Mouse (Mus musculus) embryonic facial prominence, embryonic 15.5 days (tissue): ENCODE measurements around the gene Ppp3ca. TPM values are rescaled to one million over a fixed set of nuclear protein-coding genes. Genes with fewer than 3 reads are reported as not detected.

Source experiments
- ATAC-seq: fragments of 200-750 bp; cut with Nextera tagmentation; 2 replicates; pipeline ENCODE4 v1.8.0; 2017; ENCODE audit warnings: low read depth, moderate TSS enrichment; ENCODE audit not compliant: insufficient number of reproducible peaks, low FRiP score, low TSS enrichment
- H3K27ac ChIP-seq: fragments of 300-500 bp; sonication (generic); replicated peaks from 2 replicates; pipeline ENCODE4 v1.5.1; 2015; ENCODE audit warnings: mild to moderate bottlenecking, inconsistent platforms
- H3K27me3 ChIP-seq: fragments of 300-500 bp; sonication (generic); 2 replicates; pipeline ENCODE4 v1.6.1; 2015; ENCODE audit warnings: inconsistent platforms
- H3K36me3 ChIP-seq: fragments of 300-500 bp; sonication (generic); 2 replicates; pipeline ENCODE4 v1.6.1; 2015; ENCODE audit warnings: mild to moderate bottlenecking, inconsistent platforms
- H3K4me1 ChIP-seq: fragments of 300-500 bp; sonication (generic); 2 replicates; pipeline ENCODE4 v1.6.1; 2015; ENCODE audit warnings: inconsistent platforms
- H3K4me2 ChIP-seq: fragments of 300-500 bp; sonication (generic); replicated peaks from 2 replicates; pipeline ENCODE4 v1.6.1; 2015; ENCODE audit warnings: mild to moderate bottlenecking, inconsistent platforms
- H3K4me3 ChIP-seq: fragments of 300-500 bp; sonication (generic); replicated peaks from 2 replicates; pipeline ENCODE4 v1.5.1; 2015; ENCODE audit warnings: mild to moderate bottlenecking, inconsistent platforms
- H3K9ac ChIP-seq: fragments of 300-500 bp; sonication (generic); 2 replicates; pipeline ENCODE4 v1.6.1; 2015; ENCODE audit warnings: inconsistent platforms
- H3K9me3 ChIP-seq: fragments of 300-500 bp; sonication (generic); replicated peaks from 2 replicates; pipeline ENCODE4 v1.6.1; 2016; ENCODE audit warnings: inconsistent platforms
- WGBS: fragments of 180-500 bp; shearing (Covaris S2); methylation state at CpG from one replicate; pipeline ENCODE4 v1.1.7; 2015; 5-methylcytosine and 5-hydroxymethylcytosine counted together
- polyA plus RNA-seq: library from polyadenylated mRNA; unstranded; fragments of >200 nt; fragmentation: Nextera tagmentation; extraction: Ambion mirVana; gene quantifications from 2 replicates; pipeline ENCODE4 v1.2.1, GENCODE M21; 2015

The Ppp3ca gene
- polyA plus RNA-seq, 1 experiment from 2014 or later, result 82.8 TPM

GRCm38 (mm10) chr3:136748761-136749476 lies 79.0 kb downstream of the Ppp3ca start:
- Histone ChIP-seq H3K9ac (no peak overlapping the region), H3K9me3 (no peaks in the 10 kb centered on the region), H3K4me1 (peaks cover 21% of the 10 kb centered on the region; the same call in 1 of the 2 replicates), H3K4me3 (no peak overlapping the region), H3K36me3 (no peaks in the 10 kb centered on the region), H3K27ac (no peak overlapping the region), H3K27me3 (no peaks in the 10 kb centered on the region), H3K4me2 (no peak overlapping the region)
- no peak for ATAC-seq
- 54% methylated on average over 6 of the region's 6 CpGs for WGBS

- Histone ChIP-seq H3K4me3 (no peak overlapping the region), H3K9ac (no peak overlapping the region), H3K4me2 (no peak overlapping the region), H3K4me1 (peaks cover 21% of the 10 kb centered on the region; the same call in 1 of the 2 replicates), H3K9me3 (no peaks in the 10 kb centered on the region), H3K27me3 (no peaks in the 10 kb centered on the region), H3K36me3 (no peaks in the 10 kb centered on the region), H3K27ac (no peak overlapping the region)
- no peak for ATAC-seq
Observed at GRCm38 (mm10) chr3:136749477-136749797, 79.5 kb downstream of the Ppp3ca start.

GRCm38 (mm10) chr3:136749951-136750350 lies 80.0 kb downstream of the Ppp3ca start:
- H3K4me3 ChIP-seq, result no peak overlapping the region
- no peaks in the 10 kb centered on the region for H3K36me3 ChIP-seq
- no peak for ATAC-seq
- WGBS, result 41% methylated on average over 2 of the region's 2 CpGs
- H3K4me2 ChIP-seq, result no peak overlapping the region
- H3K27ac ChIP-seq, result no peak overlapping the region
- H3K9ac ChIP-seq, result no peak overlapping the region
- peaks cover 21% of the 10 kb centered on the region; the same call in 1 of the 2 replicates for H3K4me1 ChIP-seq
- no peaks in the 10 kb centered on the region for H3K27me3 ChIP-seq
- H3K9me3 ChIP-seq, result no peaks in the 10 kb centered on the region

GRCm38 (mm10) chr3:136752126-136752716 lies 82.3 kb downstream of the Ppp3ca start:
- WGBS, result 54% methylated on average over 5 of the region's 5 CpGs
- Histone ChIP-seq H3K36me3 (no peaks in the 10 kb centered on the region), H3K9ac (no peak overlapping the region), H3K27ac (no peak overlapping the region), H3K4me1 (peaks cover 21% of the 10 kb centered on the region; the same call in 1 of the 2 replicates), H3K9me3 (no peaks in the 10 kb centered on the region), H3K4me2 (no peak overlapping the region), H3K4me3 (no peak overlapping the region), H3K27me3 (no peaks in the 10 kb centered on the region)
- ATAC-seq, result no peak

GRCm38 (mm10) chr3:136756137-136756536 lies 86.2 kb downstream of the Ppp3ca start:
- H3K36me3 ChIP-seq, result no peaks in the 10 kb centered on the region
- no peak overlapping the region for H3K27ac ChIP-seq
- 77% methylated on average over 6 of the region's 6 CpGs for WGBS

GRCm38 (mm10) chr3:136759446-136759845 lies 89.5 kb downstream of the Ppp3ca start:
- Histone ChIP-seq H3K9ac (no peak overlapping the region), H3K4me1 (peaks cover 12% of the 10 kb centered on the region), H3K4me3 (no peak overlapping the region), H3K27ac (no peak overlapping the region), H3K36me3 (no peaks in the 10 kb centered on the region), H3K4me2 (no peak overlapping the region), H3K27me3 (no peaks in the 10 kb centered on the region), H3K9me3 (no peaks in the 10 kb centered on the region)
- no peak for ATAC-seq
- 96% methylated on average over 12 of the region's 12 CpGs for WGBS

More at GRCm38 (mm10) chr3:136756137-136756536, 86.2 kb downstream of the Ppp3ca start:
- Histone ChIP-seq H3K9ac (no peak overlapping the region), H3K4me2 (no peak overlapping the region), H3K9me3 (no peaks in the 10 kb centered on the region), H3K27me3 (no peaks in the 10 kb centered on the region), H3K4me3 (no peak overlapping the region), H3K4me1 (0 out of 2 replicates have a peak, but pooled peaks cover 4% of the 10 kb centered on the region)
- ATAC-seq, result no peak

- no peaks in the 10 kb centered on the region for H3K9me3 ChIP-seq
- no peaks in the 10 kb centered on the region for H3K36me3 ChIP-seq
- no peak overlapping the region for H3K27ac ChIP-seq
- H3K9ac ChIP-seq, result no peak overlapping the region
- ATAC-seq, result no peak
- H3K4me2 ChIP-seq, result no peak overlapping the region
- H3K27me3 ChIP-seq, result no peaks in the 10 kb centered on the region
- H3K4me3 ChIP-seq, result no peak overlapping the region
- peaks cover 18% of the 10 kb centered on the region for H3K4me1 ChIP-seq
- 69% methylated on average over 7 of the region's 7 CpGs for WGBS
Observed at GRCm38 (mm10) chr3:136761292-136761978, 91.5 kb downstream of the Ppp3ca start.

- ATAC-seq, result no peak
- no peak overlapping the region for H3K4me3 ChIP-seq
- no peak overlapping the region for H3K4me2 ChIP-seq
- H3K27ac ChIP-seq, result no peak overlapping the region
- H3K9me3 ChIP-seq, result no peaks in the 10 kb centered on the region
- WGBS, result 70% methylated on average over 1 of the region's 1 CpGs
- H3K4me1 ChIP-seq, result peaks cover 18% of the 10 kb centered on the region
- no peak overlapping the region for H3K9ac ChIP-seq
- no peaks in the 10 kb centered on the region for H3K36me3 ChIP-seq
- H3K27me3 ChIP-seq, result no peaks in the 10 kb centered on the region
Observed at GRCm38 (mm10) chr3:136761979-136762341, 92.0 kb downstream of the Ppp3ca start.

- Histone ChIP-seq H3K36me3 (no peaks in the 10 kb centered on the region), H3K27ac (0 out of 2 replicates have a peak overlapping the region, but pooled peaks have one; percentile 19), H3K4me1 (peaks cover 23% of the 10 kb centered on the region), H3K27me3 (no peaks in the 10 kb centered on the region), H3K4me3 (no peak overlapping the region), H3K9ac (no peak overlapping the region), H3K4me2 (no peak overlapping the region), H3K9me3 (no peaks in the 10 kb centered on the region)
- 23% methylated on average over 5 of the region's 5 CpGs for WGBS
- ATAC-seq, result no peak; the same call in 1 of the 2 replicates
Observed at GRCm38 (mm10) chr3:136763717-136764270, 93.9 kb downstream of the Ppp3ca start.

- H3K4me3 ChIP-seq, result no peak overlapping the region
- H3K36me3 ChIP-seq, result no peaks in the 10 kb centered on the region
- H3K4me1 ChIP-seq, result peaks cover 25% of the 10 kb centered on the region
- ATAC-seq, result no peak
- H3K27me3 ChIP-seq, result no peaks in the 10 kb centered on the region
- 49% methylated on average over 2 of the region's 2 CpGs for WGBS
- no peak overlapping the region for H3K27ac ChIP-seq
- H3K9ac ChIP-seq, result no peak overlapping the region
- H3K4me2 ChIP-seq, result no peak overlapping the region
- no peaks in the 10 kb centered on the region for H3K9me3 ChIP-seq
Observed at GRCm38 (mm10) chr3:136765569-136765968, 95.6 kb downstream of the Ppp3ca start.

GRCm38 (mm10) chr3:136768775-136769485 lies 99.0 kb downstream of the Ppp3ca start:
- 76% methylated on average over 5 of the region's 5 CpGs for WGBS
- no peak for ATAC-seq
- Histone ChIP-seq H3K4me2 (no peak overlapping the region), H3K4me1 (0 out of 2 replicates have a peak, but pooled peaks cover 17% of the 10 kb centered on the region), H3K27me3 (no peaks in the 10 kb centered on the region), H3K9ac (no peak overlapping the region), H3K9me3 (no peaks in the 10 kb centered on the region), H3K36me3 (no peaks in the 10 kb centered on the region), H3K4me3 (no peak overlapping the region), H3K27ac (no peak overlapping the region)
